Mouse (Mus musculus) left cerebral cortex, postnatal 25 days (tissue): ENCODE data around the gene Parvb. TPM values are rescaled to one million over a fixed set of nuclear protein-coding genes. Genes with fewer than 3 reads are reported as not detected.
A peak's percentile ranks its signal among the peaks of the same experiment; 100 is the strongest.

Experiments
- DNase-seq, 2 experiments: peaks; one replicate each; pipeline ENCODE4 v3.0.0; 2022; ENCODE audit warnings: low spot score in 2 of 2, mixed read lengths in 1 of 2
- intact Hi-C: fragments of 180-260 bp; cut with DNase I; formaldehyde crosslinking; loops from one replicate; pipeline ENCODE4 v1.15.1; 2025
- total RNA-seq, 2 experiments: library from RNA; stranded (reverse); gene quantifications; 2 replicates each; pipeline ENCODE4 v1.2.3; 2021

Gene Parvb
- total RNA-seq, result 10 to 100 TPM; 25.1 to 27.3 TPM

GRCm38 (mm10) chr15:84231721-84232561 is at the start of gene Parvb:
Gene Parvb, plus strand, starts transcription at chr15:84232043.
- DNase-seq, result peak; percentile 39 to 44
- intact Hi-C loops, result no loop called here

GRCm38 (mm10) chr15:84183967-84184366 is 47.9 kb upstream of the Parvb start:
- intact Hi-C loops, result no loop called here
- DNase-seq, result no peak

GRCm38 (mm10) chr15:84186196-84186595 is 45.6 kb upstream of the Parvb start:
- intact Hi-C loops, result no loop called here
- no peak for DNase-seq

- intact Hi-C loops, result no loop called here
- DNase-seq, result no peak
These were observed 42.8 kb upstream of the Parvb start for GRCm38 (mm10) chr15:84188887-84189530.

GRCm38 (mm10) chr15:84189881-84190280 is 42.0 kb upstream of the Parvb start:
- intact Hi-C loops, result no loop called here
- peak in 1 of 2 experiments; percentile 17 for DNase-seq

GRCm38 (mm10) chr15:84191724-84192057 is 40.2 kb upstream of the Parvb start:
- intact Hi-C loops, result no loop called here
- no peak for DNase-seq

GRCm38 (mm10) chr15:84192058-84192791 is 39.6 kb upstream of the Parvb start, which contains the start of gene Samm50:
Gene Samm50, plus strand, starts transcription at chr15:84192241.
- DNase-seq, result peak; percentile 93 to 98
- intact Hi-C loops, result no loop called here

GRCm38 (mm10) chr15:84196486-84197165 is 35.2 kb upstream of the Parvb start:
- intact Hi-C loops, result no loop called here

GRCm38 (mm10) chr15:84207327-84207726 is 24.5 kb upstream of the Parvb start:
- intact Hi-C loops, result no loop called here
- no peak for DNase-seq

More at GRCm38 (mm10) chr15:84196486-84197165, 35.2 kb upstream of the Parvb start:
- DNase-seq, result no peak

GRCm38 (mm10) chr15:84209517-84210412 is 22.1 kb upstream of the Parvb start:
- intact Hi-C loops, result no loop called here
- no peak for DNase-seq

- DNase-seq, result no peak
- intact Hi-C loops, result no loop called here
These were observed 21.4 kb upstream of the Parvb start for GRCm38 (mm10) chr15:84210461-84210860.

GRCm38 (mm10) chr15:84210941-84211340 is 20.9 kb upstream of the Parvb start:
- DNase-seq, result no peak
- intact Hi-C loops, result no loop called here

GRCm38 (mm10) chr15:84211564-84211963 is 20.3 kb upstream of the Parvb start:
- DNase-seq, result no peak
- intact Hi-C loops, result no loop called here

- peak; percentile 82 to 87 for DNase-seq
- intact Hi-C loops, result loop anchor here (1.0 to 2.0 kb wide), 3 partner anchors 49 to 419 kb away; no protein-coding TSS in a partner anchor
These were observed 19.6 kb upstream of the Parvb start for GRCm38 (mm10) chr15:84212031-84212755.

- intact Hi-C loops, result loop anchor here (1.0 to 2.0 kb wide), 3 partner anchors 48 to 419 kb away; no protein-coding TSS in a partner anchor
- DNase-seq, result no peak
These were observed 19.1 kb upstream of the Parvb start for GRCm38 (mm10) chr15:84212756-84213105.

GRCm38 (mm10) chr15:84213162-84213739 is 18.6 kb upstream of the Parvb start:
- DNase-seq, result no peak
- intact Hi-C loops, result loop anchor here (2.0 kb wide), 1 partner anchor 48 kb away; no protein-coding TSS in a partner anchor

GRCm38 (mm10) chr15:84214476-84214875 is 17.4 kb upstream of the Parvb start:
- intact Hi-C loops, result no loop called here
- no peak for DNase-seq

- DNase-seq, result no peak
- intact Hi-C loops, result no loop called here
These were observed 16.6 kb upstream of the Parvb start for GRCm38 (mm10) chr15:84215273-84215672.
